Mouse (Mus musculus) MEL (cell line): ENCODE measurements at regions not wholly inside any gene's neighbourhood (a gene's known extent, or its start where the extent isn't known, plus 50 kb on each side); places are given as distances from the start of the nearest gene placed in this dataset.

ENCODE experiments used
- DNase-seq: peaks from one replicate; pipeline ENCODE4 v3.0.0; 2011; ENCODE audit warnings: low read depth, low spot score
- H3K27ac ChIP-seq: 2 replicates; pipeline ENCODE4 v1.5.1; 2012; ENCODE audit warnings: low read depth, mild to moderate bottlenecking, control low read depth, low read length, moderate library complexity; ENCODE audit not compliant: control insufficient read depth
- H3K27me3 ChIP-seq, 2 experiments: fragments of 150-350 bp in 1 of 2; sonication (generic) in 1 of 2; 2 replicates each; pipeline ENCODE4 v1.6.1; 2012; ENCODE audit warnings: low read length in 2 of 2, mild to moderate bottlenecking in 2 of 2, improper control_type of control experiment in 1 of 2, moderate library complexity in 1 of 2; ENCODE audit not compliant: insufficient read depth in 2 of 2, control insufficient read depth in 1 of 2
- H3K36me3 ChIP-seq, 2 experiments: 2 replicates each; pipeline ENCODE4 v1.6.1; 2012 to 2014; ENCODE audit warnings: low read length in 2 of 2, improper control_type of control experiment in 1 of 2, inconsistent platforms in 1 of 2, mild to moderate bottlenecking in 1 of 2; ENCODE audit not compliant: insufficient read depth in 2 of 2, control insufficient read depth in 1 of 2
- H3K4me1 ChIP-seq, 2 experiments: fragments of 150-350 bp in 1 of 2; sonication (generic) in 1 of 2; 2 replicates each; pipeline ENCODE4 v1.6.1; 2012; ENCODE audit warnings: low read length in 2 of 2, improper control_type of control experiment in 1 of 2, mild to moderate bottlenecking in 1 of 2; ENCODE audit not compliant: insufficient read depth in 2 of 2, control insufficient read depth in 1 of 2
- H3K4me3 ChIP-seq, 2 experiments: fragments of 150-350 bp in 1 of 2; sonication (generic) in 1 of 2; 2 replicates each; pipeline ENCODE4 v1.5.1; 2012; ENCODE audit warnings: low read depth in 2 of 2, low read length in 2 of 2, mild to moderate bottlenecking in 2 of 2, moderate library complexity in 2 of 2, control low read depth in 1 of 2, improper control_type of control experiment in 1 of 2; ENCODE audit not compliant: control insufficient read depth in 1 of 2, insufficient read depth in 1 of 2
- H3K79me2 ChIP-seq: 2 replicates; pipeline ENCODE4 v1.6.1; 2012; ENCODE audit warnings: mild to moderate bottlenecking, low read length, moderate library complexity; ENCODE audit not compliant: control insufficient read depth, poor library complexity, insufficient read depth
- H3K9ac ChIP-seq: 2 replicates; pipeline ENCODE4 v1.6.1; 2012; ENCODE audit warnings: low read depth, mild to moderate bottlenecking, control low read depth, low read length, moderate library complexity; ENCODE audit not compliant: control insufficient read depth, poor library complexity, severe bottlenecking
- H3K9me3 ChIP-seq: fragments of 150-350 bp; sonication (generic); replicated peaks from 2 replicates; pipeline ENCODE4 v1.6.1; 2012; ENCODE audit warnings: mild to moderate bottlenecking, low read length, improper control_type of control experiment, moderate library complexity; ENCODE audit not compliant: insufficient read depth
- CHD1 ChIP-seq: IDR thresholded peaks from 2 replicates; pipeline ENCODE4 v1.6.1; 2012; ENCODE audit warnings: low read depth, mild to moderate bottlenecking, inconsistent platforms, low read length, improper control_type of control experiment
- CHD2 ChIP-seq: IDR thresholded peaks from 2 replicates; pipeline ENCODE4 v1.6.1; 2011; ENCODE audit warnings: low read length, improper control_type of control experiment
- EP300 ChIP-seq, 2 experiments: IDR thresholded peaks; 2 replicates each; pipeline ENCODE4 v1.6.1; 2011; ENCODE audit warnings: improper control_type of control experiment in 2 of 2, low read length in 2 of 2, low read depth in 1 of 2, mild to moderate bottlenecking in 1 of 2
- GABPA ChIP-seq: IDR thresholded peaks from 2 replicates; pipeline ENCODE4 v1.6.1; 2012; ENCODE audit warnings: low read depth, mild to moderate bottlenecking, inconsistent platforms, low read length, improper control_type of control experiment, moderate library complexity
- GATA1 ChIP-seq: IDR thresholded peaks from 2 replicates; pipeline ENCODE4 v1.6.1; 2011; ENCODE audit warnings: low read depth, low read length, improper control_type of control experiment
- HCFC1 ChIP-seq: IDR thresholded peaks from 2 replicates; pipeline ENCODE4 v1.6.1; 2012; ENCODE audit warnings: low read depth, mild to moderate bottlenecking, inconsistent platforms, low read length, improper control_type of control experiment, moderate library complexity
- JUND ChIP-seq: IDR thresholded peaks from 2 replicates; pipeline ENCODE4 v1.6.1; 2011; ENCODE audit warnings: low read depth, mild to moderate bottlenecking, improper control_type of control experiment, low read length
- MAFK ChIP-seq: IDR thresholded peaks from 2 replicates; pipeline ENCODE4 v1.6.1; 2011; ENCODE audit warnings: low read depth, mild to moderate bottlenecking, low read length, improper control_type of control experiment, borderline replicate concordance
- MAX ChIP-seq: IDR thresholded peaks from 2 replicates; pipeline ENCODE4 v1.6.1; 2011; ENCODE audit warnings: low read length, improper control_type of control experiment
- MAZ ChIP-seq: IDR thresholded peaks from 2 replicates; pipeline ENCODE4 v1.6.1; 2012; ENCODE audit warnings: low read depth, mild to moderate bottlenecking, inconsistent platforms, low read length, improper control_type of control experiment
- MXI1 ChIP-seq: IDR thresholded peaks from 2 replicates; pipeline ENCODE4 v1.6.1; 2011; ENCODE audit warnings: mild to moderate bottlenecking, low read depth, low read length, improper control_type of control experiment
- MYB ChIP-seq: IDR thresholded peaks from 2 replicates; pipeline ENCODE4 v1.6.1; 2011; ENCODE audit warnings: mild to moderate bottlenecking, low read depth, low read length, improper control_type of control experiment
- MYC ChIP-seq: IDR thresholded peaks from 2 replicates; pipeline ENCODE4 v1.6.1; 2011; ENCODE audit warnings: low read depth, mild to moderate bottlenecking, low read length, improper control_type of control experiment, moderate library complexity
- NELFE ChIP-seq: IDR thresholded peaks from 2 replicates; pipeline ENCODE4 v1.6.1; 2011; ENCODE audit warnings: low read depth, low read length, improper control_type of control experiment
- NRF1 ChIP-seq: IDR thresholded peaks from 2 replicates; pipeline ENCODE4 v1.6.1; 2014; ENCODE audit warnings: low read depth, mild to moderate bottlenecking, inconsistent platforms, low read length, improper control_type of control experiment, moderate library complexity; ENCODE audit not compliant: poor library complexity, insufficient read depth, severe bottlenecking
- POLR2AphosphoS2 ChIP-seq: IDR thresholded peaks from 2 replicates; pipeline ENCODE4 v1.6.1; 2011; ENCODE audit warnings: low read length, improper control_type of control experiment
- POLR2AphosphoS5 ChIP-seq: IDR thresholded peaks from 2 replicates; pipeline ENCODE4 v1.6.1; 2012; ENCODE audit warnings: low read depth, borderline replicate concordance, mild to moderate bottlenecking, inconsistent platforms, low read length, moderate library complexity, mixed read lengths
- RAD21 ChIP-seq: IDR thresholded peaks from 2 replicates; pipeline ENCODE4 v1.6.1; 2011; ENCODE audit warnings: mild to moderate bottlenecking, low read depth, low read length, improper control_type of control experiment
- RCOR1 ChIP-seq: IDR thresholded peaks from 2 replicates; pipeline ENCODE4 v1.6.1; 2012; ENCODE audit warnings: low read depth, mild to moderate bottlenecking, inconsistent platforms, low read length, improper control_type of control experiment
- SMC3 ChIP-seq: IDR thresholded peaks from 2 replicates; pipeline ENCODE4 v1.6.1; 2011; ENCODE audit warnings: low read depth, low read length, improper control_type of control experiment
- TCF12 ChIP-seq: IDR thresholded peaks from 2 replicates; pipeline ENCODE4 v1.6.1; 2014; ENCODE audit warnings: low read depth, mild to moderate bottlenecking, inconsistent platforms, low read length, improper control_type of control experiment, moderate library complexity
- USF1 ChIP-seq: IDR thresholded peaks from 2 replicates; pipeline ENCODE4 v1.6.1; 2014; ENCODE audit warnings: low read depth, mild to moderate bottlenecking, inconsistent platforms, low read length, improper control_type of control experiment, moderate library complexity
- USF2 ChIP-seq, 2 experiments: IDR thresholded peaks; 2 replicates each; pipeline ENCODE4 v1.6.1; 2011 to 2012; ENCODE audit warnings: improper control_type of control experiment in 2 of 2, low read length in 2 of 2, borderline replicate concordance in 1 of 2, inconsistent platforms in 1 of 2, low read depth in 1 of 2, mild to moderate bottlenecking in 1 of 2; ENCODE audit not compliant: insufficient read depth in 1 of 2
- ZC3H11A ChIP-seq: IDR thresholded peaks from 2 replicates; pipeline ENCODE4 v1.6.1; 2012; ENCODE audit warnings: low read depth, mild to moderate bottlenecking, inconsistent platforms, low read length, improper control_type of control experiment
- ZMIZ1 ChIP-seq: IDR thresholded peaks from 2 replicates; pipeline ENCODE4 v1.6.1; 2012; ENCODE audit warnings: low read depth, mild to moderate bottlenecking, inconsistent platforms, low read length, improper control_type of control experiment, moderate library complexity
- ZNF384 ChIP-seq: IDR thresholded peaks from 2 replicates; pipeline ENCODE4 v1.6.1; 2012; ENCODE audit warnings: low read depth, mild to moderate bottlenecking, inconsistent platforms, low read length, improper control_type of control experiment

DNA sequence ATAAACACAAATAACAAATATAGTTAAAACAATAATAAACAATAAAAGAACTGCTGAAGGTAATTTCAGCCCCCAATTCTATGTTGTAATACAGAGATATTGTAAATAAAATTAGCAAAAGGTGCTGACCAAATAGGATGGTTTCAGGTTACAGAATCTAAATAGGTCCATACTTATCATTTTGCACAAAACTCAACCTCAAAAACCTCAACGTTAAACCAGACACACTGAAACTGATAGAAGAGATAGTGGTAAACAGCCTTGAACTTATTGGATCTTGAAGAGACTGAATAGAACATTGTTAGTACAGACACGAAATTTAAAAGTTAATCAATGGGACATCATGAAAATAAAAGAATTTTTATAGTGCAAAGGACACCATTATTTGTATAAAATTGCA is 6649.1 kb upstream of the Gm7489 start:
- Histone ChIP-seq H3K27me3 (no peaks in the 10 kb centered on the region), H3K27ac (no peak overlapping the region), H3K79me2 (no peaks in the 10 kb centered on the region), H3K9me3 (no peaks in the 10 kb centered on the region), H3K4me3 (no peak overlapping the region), H3K4me1 (peaks cover 0 to 2% of the 10 kb centered on the region in 2 experiments; a peak in 1 of 4 replicates), H3K36me3 (no peaks in the 10 kb centered on the region; a peak in 1 of 4 replicates), H3K9ac (no peak overlapping the region)
- no peak for TF ChIP-seq RAD21
- TF ChIP-seq GABPA = no peak
- TF ChIP-seq CHD1 = no peak
- TF ChIP-seq NELFE = no peak
- no peak for TF ChIP-seq JUND
- no peak for TF ChIP-seq MAZ
- peak; percentile 59; the same call in 1 of the 2 replicates for TF ChIP-seq TCF12
- TF ChIP-seq GATA1 = peak; percentile 31; the same call in 1 of the 2 replicates
- no peak for TF ChIP-seq SMC3
- TF ChIP-seq POLR2AphosphoS2 = no peak
- no peak for TF ChIP-seq MAX
- no peak for TF ChIP-seq MXI1
- peak; percentile 54 to 77; a peak in 3 of 4 replicates for TF ChIP-seq EP300 (IDR thresholded peaks at IDR 0.05; ENCODE audit: low read depth in 1 of 2, low read length in 2 of 2)
- no peak for TF ChIP-seq USF2 (IDR thresholded peaks at IDR 0.05; ENCODE audit: borderline replicate concordance in 1 of 2, insufficient read depth in 1 of 2, low read depth in 1 of 2, low read length in 2 of 2)
- peak; percentile 26; the same call in 1 of the 2 replicates for TF ChIP-seq MAFK
- TF ChIP-seq NRF1 = no peak
- TF ChIP-seq RCOR1 = peak; percentile 57
- TF ChIP-seq MYC = no peak
- TF ChIP-seq POLR2AphosphoS5 = no peak
- TF ChIP-seq ZMIZ1 = no peak
- TF ChIP-seq ZNF384 = no peak
- TF ChIP-seq ZC3H11A = no peak
- no peak for TF ChIP-seq USF1
- no peak for TF ChIP-seq MYB
- no peak for TF ChIP-seq CHD2
- no peak for TF ChIP-seq HCFC1
- peak; percentile 5 for DNase-seq
